Mouse (Mus musculus) ES-E14 (cell line): ENCODE data around the gene Olfr955.

Experiments
- MAFK ChIP-seq: IDR thresholded peaks from 2 replicates; pipeline ENCODE4 v1.6.1; 2014; ENCODE audit warnings: mild to moderate bottlenecking, low read depth, low read length, inconsistent platforms; ENCODE audit not compliant: insufficient read depth
- ZC3H11A ChIP-seq: IDR thresholded peaks from 2 replicates; pipeline ENCODE4 v1.6.1; 2012; ENCODE audit warnings: low read depth, mild to moderate bottlenecking, inconsistent platforms, low read length, borderline replicate concordance

DNA sequence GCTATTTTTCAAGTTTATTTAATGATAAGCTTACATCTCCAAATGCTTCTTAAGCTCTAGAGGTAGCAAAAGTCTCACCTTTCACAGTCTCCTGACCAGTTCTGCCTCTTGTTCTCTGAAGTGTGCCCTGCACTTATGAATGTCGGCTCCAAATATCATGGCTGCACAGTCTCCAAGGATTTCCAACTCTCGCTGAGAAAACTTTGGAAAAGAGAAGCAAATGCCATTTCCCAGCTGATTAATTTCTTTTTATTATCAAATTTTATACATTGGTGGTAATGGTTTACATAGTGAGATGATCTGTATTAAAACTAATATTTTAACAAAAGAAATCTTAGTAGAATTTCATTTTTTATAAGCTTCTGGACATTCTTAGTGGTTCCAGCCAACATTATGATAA, 22.2 kb upstream of the Olfr955 start, which contains the start of gene Olfr44:
- TF ChIP-seq ZC3H11A (no peak), MAFK (no peak)
